Mouse (Mus musculus) E14TG2a.4 (cell line): ENCODE results near the gene Slc24a3.

Experiments
- CTCF ChIP-seq: conservative IDR thresholded peaks from 2 replicates; pipeline ENCODE4 v1.5.1; 2014; ENCODE audit warnings: low read length
- NANOG ChIP-seq: IDR thresholded peaks from 2 replicates; pipeline ENCODE4 v1.6.1; 2014; ENCODE audit warnings: borderline replicate concordance, low read length, mixed read lengths

- no peak for TF ChIP-seq CTCF
- TF ChIP-seq NANOG = no peak
These were observed 164.0 kb downstream of the Slc24a3 start for GRCm38 (mm10) chr2:145331525-145331924.
